Mouse (Mus musculus): ENCODE measurements around the gene Pxmp2.

DNA sequence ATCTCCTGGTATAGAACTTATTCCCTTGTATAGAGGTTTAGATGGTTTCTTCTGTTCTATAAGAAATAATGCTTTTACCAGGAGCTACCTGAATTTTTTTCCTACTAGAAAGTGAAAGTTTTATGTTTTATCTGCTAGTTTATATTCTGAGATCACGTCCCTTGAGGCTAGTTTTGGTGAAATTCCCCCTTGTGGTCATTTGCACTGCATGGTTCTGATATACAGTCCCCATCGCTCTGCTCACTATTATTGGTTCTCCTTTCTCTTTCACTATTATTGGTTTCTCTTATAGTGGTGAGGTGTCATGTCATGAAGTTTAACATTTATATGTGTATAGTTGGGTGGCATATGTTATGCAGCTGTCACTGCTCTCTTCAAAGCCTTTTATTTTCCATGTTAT lies 14.6 kb upstream of the Pxmp2 start:
- TF ChIP-seq CHD2 (IDR thresholded peaks at IDR 0.05; ENCODE audit: low read depth, low read length): no peak
- TF ChIP-seq ZC3H11A (IDR thresholded peaks at IDR 0.05; ENCODE audit: borderline replicate concordance, low read depth, low read length): no peak

Data from ES-E14 (cell line).